Mouse (Mus musculus) thymus, postnatal 4 days (tissue): Measurements from ENCODE around the gene Mas1.
"Not testable (repeated sequence)": the region's sequence is repeated elsewhere in the genome, so short reads cannot be mapped to it uniquely, and the experiment has no call there.

Experiments
- DNase-seq: peaks from one replicate; pipeline ENCODE4 v3.0.0; 2021

Gene Mas1

DNA sequence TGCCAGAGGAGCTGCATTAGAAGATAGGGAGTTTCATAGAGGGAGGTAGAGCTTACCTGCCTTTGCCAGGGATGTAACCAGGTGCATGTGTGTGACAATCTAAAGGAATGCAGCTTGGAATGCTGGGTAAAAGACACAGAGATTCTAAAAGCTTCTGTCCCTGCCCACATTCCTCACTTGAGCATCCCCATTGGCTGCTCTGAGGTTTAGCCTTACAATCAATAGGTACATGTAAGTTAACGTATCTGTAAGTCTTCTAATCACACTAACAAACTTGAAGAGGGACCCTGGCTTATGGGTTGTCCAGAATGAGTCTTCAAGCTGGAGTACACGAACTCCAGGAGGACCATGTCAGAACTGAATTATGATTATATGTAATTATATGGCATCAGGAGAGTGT lies at the start of gene Mas1:
Gene Mas1, minus strand, starts transcription at position 101 of the 400 bp plus-strand sequence.
- no peak for DNase-seq

- peak; percentile 72 for DNase-seq
Observed at GRCm38 (mm10) chr17:12916588-12917380, 48.8 kb upstream of the Mas1 start.

- peak; percentile 97 for DNase-seq
Observed at GRCm38 (mm10) chr17:12915881-12916583, 48.1 kb upstream of the Mas1 start, which contains the start of gene Mrpl18. Gene Mrpl18, minus strand, starts transcription at chr17:12916345.

DNA sequence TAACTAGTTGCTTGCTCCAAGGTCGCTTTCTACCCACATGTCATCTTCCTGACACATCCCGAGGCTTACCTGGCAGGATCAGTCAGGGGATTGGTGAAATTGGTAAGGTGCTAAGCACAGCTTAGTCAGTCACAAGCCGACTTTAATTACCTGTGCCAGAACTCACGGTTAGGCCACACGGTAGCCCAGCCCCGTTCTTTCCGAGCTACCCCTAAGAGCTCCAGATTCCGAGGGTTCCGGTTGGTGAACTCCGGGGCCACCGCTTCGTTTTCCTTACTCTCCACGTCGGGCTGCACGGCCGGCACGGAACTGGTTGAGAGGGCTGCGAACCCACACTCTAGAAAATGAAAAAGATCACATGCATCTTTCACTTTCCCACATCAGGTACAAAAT lies 47.5 kb upstream of the Mas1 start, which contains the start of gene Tcp1:
Gene Tcp1, plus strand, starts transcription at position 214 of the 393 bp plus-strand sequence.
- DNase-seq = no peak

GRCm38 (mm10) chr17:12910391-12910790 lies 42.4 kb upstream of the Mas1 start:
- DNase-seq = no peak

DNA sequence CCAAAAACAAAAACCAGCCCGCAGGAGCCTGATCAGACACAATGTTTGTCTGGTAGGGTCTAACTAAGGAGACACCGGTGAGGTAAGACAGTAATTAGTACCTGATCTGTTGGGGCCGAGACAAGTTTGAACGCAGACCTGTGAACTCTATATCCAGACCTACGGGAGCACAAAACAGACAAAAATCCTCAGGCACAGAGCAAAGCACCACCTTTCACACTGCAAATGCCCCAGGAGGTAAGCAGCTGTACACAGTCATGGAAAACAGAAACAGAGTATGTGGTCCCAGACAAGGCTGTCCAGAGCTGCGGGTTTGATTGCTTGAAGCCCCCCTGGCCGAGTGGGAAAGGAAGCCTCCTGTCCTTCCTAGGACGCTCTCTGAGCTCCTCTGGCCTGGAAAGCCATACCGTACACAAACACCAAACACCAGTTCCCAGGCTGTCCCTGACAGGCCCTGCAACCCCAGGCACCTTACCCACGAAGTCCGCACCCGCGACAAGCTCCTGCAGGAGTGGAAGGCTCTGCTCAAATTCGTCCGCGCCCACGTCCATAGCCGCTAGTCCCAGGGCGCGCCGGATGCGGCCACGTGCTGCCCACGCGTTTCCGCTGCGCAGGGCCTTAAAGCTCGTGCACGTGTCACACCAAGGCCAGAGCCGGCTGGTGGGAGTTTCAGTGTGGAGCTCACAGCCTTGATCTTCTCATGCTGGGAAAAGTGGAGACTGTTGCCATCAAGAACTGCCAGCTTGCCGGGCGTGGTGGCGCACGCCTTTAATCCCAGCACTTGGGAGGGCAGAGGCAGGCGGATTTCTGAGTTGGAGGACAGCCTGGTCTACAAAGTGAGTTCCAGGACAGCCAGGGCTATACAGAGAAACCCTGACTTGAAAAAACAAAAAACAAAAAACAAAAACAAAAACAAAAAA lies 41.7 kb upstream of the Mas1 start, which contains the start of gene Pnldc1:
Gene Pnldc1, minus strand, starts transcription at position 870 of the 920 bp plus-strand sequence.
- no peak for DNase-seq

DNA sequence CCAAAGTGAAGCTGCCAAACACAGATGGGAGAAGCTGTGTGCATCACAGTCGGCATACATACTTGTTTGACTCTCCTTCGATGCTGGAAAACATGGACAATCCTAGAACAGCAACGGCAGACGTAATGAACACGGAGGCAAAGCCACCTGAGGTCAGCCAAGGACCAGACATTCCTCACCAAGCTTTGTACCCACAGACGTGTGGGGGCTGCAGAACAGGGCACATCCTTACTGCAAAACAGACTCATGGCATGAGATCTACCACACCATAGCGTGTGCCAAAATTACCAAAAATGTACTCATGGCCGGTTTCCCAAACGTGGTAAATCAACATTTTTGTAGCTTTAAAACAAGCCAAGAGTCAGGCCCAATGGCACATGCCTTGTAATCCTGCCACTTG lies 38.5 kb upstream of the Mas1 start:
- DNase-seq = no peak

GRCm38 (mm10) chr17:12905810-12906209 lies 37.9 kb upstream of the Mas1 start:
- DNase-seq = peak; percentile 1

GRCm38 (mm10) chr17:12904349-12904748 lies 36.4 kb upstream of the Mas1 start:
- peak; percentile 1 for DNase-seq

- peak; percentile 3 for DNase-seq
Observed at GRCm38 (mm10) chr17:12903372-12904333, 35.7 kb upstream of the Mas1 start.

GRCm38 (mm10) chr17:12902291-12902690 lies 34.3 kb upstream of the Mas1 start:
- DNase-seq = no peak

GRCm38 (mm10) chr17:12898607-12899006 lies 30.7 kb upstream of the Mas1 start:
- DNase-seq = not testable (repeated sequence)

GRCm38 (mm10) chr17:12897674-12898073 lies 29.7 kb upstream of the Mas1 start:
- DNase-seq = no peak

DNA sequence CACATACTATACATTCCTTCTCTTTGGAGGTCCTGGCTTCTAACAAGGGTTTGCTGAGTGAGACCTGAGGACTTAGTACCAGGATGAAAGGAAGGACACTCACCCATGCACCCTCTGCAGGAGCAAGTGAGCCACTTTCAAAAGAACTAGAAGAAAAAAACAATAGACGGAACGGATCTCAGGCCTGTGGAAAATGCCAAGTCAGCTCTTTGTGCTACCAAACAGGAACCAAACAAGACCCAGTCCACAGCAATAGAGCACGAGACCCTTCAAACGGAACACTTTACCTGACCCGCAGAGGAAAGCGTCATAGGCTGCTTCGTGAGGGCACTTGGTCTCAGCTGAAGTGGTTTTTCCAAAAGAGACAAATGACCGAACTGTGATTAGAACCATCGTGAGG lies 24.1 kb upstream of the Mas1 start:
- no peak for DNase-seq

DNA sequence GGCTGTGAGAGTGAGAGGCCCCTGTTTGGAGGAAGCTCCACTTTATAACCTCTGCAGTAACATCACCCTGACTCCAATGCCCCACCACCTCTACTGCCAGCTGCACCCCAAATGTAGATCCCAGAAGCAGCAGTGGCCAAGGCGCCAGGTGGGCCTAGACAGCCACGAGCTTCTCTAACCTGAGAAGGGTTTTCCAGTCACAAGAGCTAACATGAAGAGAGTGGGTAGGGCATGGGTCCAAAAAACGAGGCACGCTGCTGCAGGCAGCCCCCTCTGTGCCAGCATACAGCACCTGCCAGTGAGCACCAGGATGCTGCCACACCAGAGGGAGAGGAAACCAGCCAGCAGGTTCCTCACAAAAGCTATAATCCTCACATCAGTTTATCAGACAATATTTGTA lies 23.1 kb upstream of the Mas1 start:
- DNase-seq = no peak

DNA sequence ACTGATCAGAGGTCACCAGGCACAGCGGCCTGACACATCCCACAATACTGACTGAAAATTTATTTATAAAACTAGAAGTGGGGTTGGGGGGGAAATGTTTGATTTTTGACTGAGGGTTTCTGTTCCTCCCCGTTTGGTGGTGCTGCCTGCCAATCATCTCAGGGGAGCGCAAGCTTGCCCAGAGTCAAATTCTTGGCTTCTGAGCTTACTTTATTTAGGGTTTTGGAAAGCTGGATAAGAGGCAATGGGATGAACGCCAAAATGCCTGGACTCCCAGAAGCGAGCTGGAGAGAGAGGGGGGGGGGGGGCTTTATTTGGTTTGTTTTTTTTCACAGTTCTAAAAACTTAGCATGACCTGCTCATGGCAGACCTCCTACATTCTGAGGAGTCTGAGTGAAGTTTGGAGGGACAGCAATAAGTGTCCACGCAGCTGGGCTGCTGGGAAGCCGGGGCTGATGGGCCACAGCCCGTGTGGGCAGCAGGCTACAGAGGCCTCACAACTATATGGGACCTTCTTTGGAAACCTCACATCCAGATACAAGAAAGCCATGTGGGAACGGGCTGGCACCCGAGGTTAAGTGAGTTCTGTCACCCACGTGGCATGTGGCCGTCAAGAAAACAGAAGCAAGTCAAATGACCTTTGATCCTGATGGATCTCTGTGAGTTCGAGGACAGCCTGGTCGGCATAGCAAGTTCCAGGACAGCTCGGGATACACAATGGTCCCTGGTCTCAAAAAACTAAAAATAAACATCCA lies 19.3 kb upstream of the Mas1 start:
- no peak for DNase-seq

DNA sequence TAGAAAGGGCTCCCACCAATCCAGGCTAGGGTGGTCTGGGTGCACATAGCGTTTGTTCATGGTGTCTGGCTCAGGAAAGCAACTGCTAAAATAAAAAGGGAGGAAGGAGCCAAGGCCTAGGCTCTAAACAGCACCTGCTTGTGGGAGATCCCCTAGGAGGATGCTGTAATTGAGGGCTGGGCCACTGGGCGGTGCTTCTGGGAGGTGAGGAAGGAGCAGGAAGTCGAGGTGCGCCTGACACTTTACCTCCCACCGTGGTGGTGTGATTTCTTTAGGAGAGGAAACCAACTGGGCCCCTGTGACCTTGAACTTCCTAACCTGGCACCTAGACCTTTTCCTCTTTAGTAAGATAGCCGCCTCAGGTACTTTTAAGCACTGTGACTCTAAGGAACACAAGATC lies 18.7 kb upstream of the Mas1 start:
- DNase-seq = peak; percentile 62

GRCm38 (mm10) chr17:12881216-12881615 lies 13.3 kb upstream of the Mas1 start:
- no peak for DNase-seq

DNA sequence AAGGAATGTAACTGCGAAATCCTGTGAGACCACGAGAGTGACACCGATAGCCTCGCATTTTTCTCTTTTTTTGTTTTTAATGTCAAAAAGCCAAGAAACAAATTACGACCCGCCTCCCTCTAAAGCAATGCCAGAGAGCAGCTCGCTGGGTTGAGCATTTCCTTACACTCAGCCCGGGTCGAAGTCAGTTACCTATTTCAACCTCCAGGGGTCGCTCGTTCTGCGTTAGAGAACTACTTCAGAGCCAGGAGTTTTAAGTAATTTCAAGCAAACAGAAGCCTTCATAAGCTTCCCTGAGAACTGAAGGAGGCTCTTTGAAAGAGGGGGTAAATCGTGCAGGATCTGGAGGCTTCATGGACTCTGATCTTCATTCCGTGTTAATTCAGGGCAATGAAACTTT lies 12.2 kb upstream of the Mas1 start:
- DNase-seq = peak; percentile 88

DNA sequence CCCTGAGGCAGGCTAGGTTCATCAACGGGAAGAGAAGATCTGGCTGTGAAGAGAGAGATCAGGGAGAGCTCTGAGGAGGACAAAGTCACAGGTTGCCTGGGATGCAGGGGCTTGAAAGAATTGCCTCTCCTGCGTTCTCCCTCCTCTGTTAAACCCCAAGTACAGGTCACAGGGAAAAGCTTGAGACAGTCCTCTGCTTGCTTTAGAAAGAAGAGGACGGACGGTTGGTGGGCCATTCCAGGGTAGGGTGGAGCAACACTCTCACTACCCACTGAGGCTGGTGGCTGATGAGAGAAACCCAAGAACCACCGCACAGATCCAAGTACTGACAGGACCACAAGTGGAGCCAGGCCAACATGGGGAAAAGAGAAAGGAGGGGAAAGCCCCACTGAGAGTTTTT lies 7.8 kb upstream of the Mas1 start, which contains the start of gene Mrgprh:
Gene Mrgprh, plus strand, starts transcription at position 301 of the 400 bp plus-strand sequence.
- DNase-seq = no peak
